Comparison of ENCODE assay signal across 21 mouse cellular contexts in the genomic region with DNA sequence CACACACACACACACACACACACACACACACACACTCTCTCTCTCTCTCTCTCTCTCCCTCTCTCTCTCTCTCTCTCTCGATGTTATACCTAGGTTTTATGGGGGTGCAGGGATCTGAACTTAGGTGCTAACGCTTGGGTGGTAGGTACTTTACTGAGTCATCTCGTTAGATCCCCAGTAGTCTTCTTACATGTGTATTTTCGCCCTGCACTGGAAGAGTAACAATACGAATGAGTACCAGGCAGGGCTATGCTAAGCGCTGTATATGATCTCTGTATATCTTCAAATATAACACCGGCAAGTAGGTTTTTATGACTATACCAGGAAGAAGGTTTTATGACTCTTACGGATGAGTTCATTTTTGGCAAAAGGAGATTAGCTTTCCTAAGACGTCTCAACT.
"Had no signal": no experiment of that assay in that cellular context is flagged by ENCODE, and none has a peak within 500 bp of the region (broad histone marks: within the 10 kb centered on the region; RNA-seq: fewer than 3 reads in every experiment).

No protein-coding gene starts in this region.

- H3K27ac ChIP-seq: heart, embryonic 13.5 days; heart, embryonic 15.5 days; kidney, postnatal 0 days; left cerebral cortex, adult 2 months; limb, embryonic 12.5 days; liver, embryonic 15.5 days had no signal

- H3K27me3 ChIP-seq: hindbrain, embryonic 15.5 days; kidney, embryonic 15.5 days; limb, embryonic 12.5 days; liver, embryonic 13.5 days had no signal

- H3K9me3 ChIP-seq: heart, embryonic 13.5 days; heart, embryonic 15.5 days; hindbrain, embryonic 13.5 days; hindbrain, embryonic 15.5 days; kidney, embryonic 15.5 days; limb, embryonic 10.5 days; limb, embryonic 12.5 days; liver, embryonic 13.5 days; liver, embryonic 15.5 days had no signal

- H3K36me3 ChIP-seq: heart, embryonic 13.5 days; heart, embryonic 15.5 days; hindbrain, embryonic 13.5 days; hindbrain, embryonic 15.5 days; kidney, embryonic 15.5 days; limb, embryonic 10.5 days; limb, embryonic 12.5 days; liver, embryonic 13.5 days; liver, embryonic 15.5 days had no signal

- DNase-seq: gastrocnemius, postnatal 10 days; gastrocnemius, postnatal 25 days; heart, adult 18-20 months; heart, postnatal 14 days; heart, postnatal 36 days; kidney, adult 2 months; kidney, postnatal 14 days; kidney, postnatal 36 days; layer of hippocampus, adult 9-11 months; liver; liver, embryonic 13.5 days had no signal
